Mouse (Mus musculus) neural tube, embryonic 11.5 days (tissue): ENCODE data around the gene Myo18a. TPM values are rescaled to one million over a fixed set of nuclear protein-coding genes. Genes with fewer than 3 reads are reported as not detected.

Experiments used
- ATAC-seq: fragments of 200-750 bp; cut with Nextera tagmentation; 2 replicates; pipeline ENCODE4 v1.8.0; 2017; ENCODE audit warnings: moderate number of reproducible peaks, mild to moderate bottlenecking, moderate TSS enrichment, moderate library complexity; ENCODE audit not compliant: insufficient read depth, low FRiP score, low TSS enrichment
- DNase-seq: peaks from one replicate; pipeline ENCODE4 v3.0.0-alpha.2; 2015; ENCODE audit warnings: low spot score
- H3K27ac ChIP-seq: fragments of 300-500 bp; sonication (generic); 2 replicates; pipeline ENCODE4 v1.5.1; 2014; ENCODE audit warnings: low read depth, mild to moderate bottlenecking, low read length
- H3K27me3 ChIP-seq: fragments of 300-500 bp; sonication (generic); 2 replicates; pipeline ENCODE4 v1.6.1; 2014; ENCODE audit warnings: mild to moderate bottlenecking, low read length, mixed read lengths; ENCODE audit not compliant: control insufficient read depth, insufficient read depth
- H3K36me3 ChIP-seq: fragments of 300-500 bp; sonication (generic); 2 replicates; pipeline ENCODE4 v1.6.1; 2014; ENCODE audit warnings: mild to moderate bottlenecking, low read length, moderate library complexity, mixed read lengths; ENCODE audit not compliant: control insufficient read depth, insufficient read depth
- H3K4me1 ChIP-seq: fragments of 300-500 bp; sonication (generic); 2 replicates; pipeline ENCODE4 v1.6.1; 2014; ENCODE audit warnings: low read length, mixed read lengths; ENCODE audit not compliant: control insufficient read depth, insufficient read depth
- H3K4me2 ChIP-seq: fragments of 300-500 bp; sonication (generic); 2 replicates; pipeline ENCODE4 v1.6.1; 2014; ENCODE audit warnings: low read depth, mild to moderate bottlenecking, moderate library complexity
- H3K4me3 ChIP-seq: fragments of 300-500 bp; sonication (generic); 2 replicates; pipeline ENCODE4 v1.5.1; 2014; ENCODE audit warnings: low read depth, low read length
- H3K9ac ChIP-seq: fragments of 300-500 bp; sonication (generic); 2 replicates; pipeline ENCODE4 v1.6.1; 2014; ENCODE audit warnings: mild to moderate bottlenecking, low read length
- H3K9me3 ChIP-seq: fragments of 300-500 bp; sonication (generic); 2 replicates; pipeline ENCODE4 v1.6.1; 2016; ENCODE audit warnings: low read length; ENCODE audit not compliant: control insufficient read depth
- WGBS: fragments of 180-500 bp; shearing (Covaris S2); extraction: QIAGEN DNeasy Blood & Tissue Kit; methylation state at CpG from one replicate; pipeline ENCODE4 v1.1.7; 2014; 5-methylcytosine and 5-hydroxymethylcytosine counted together
- polyA plus RNA-seq: library from polyadenylated mRNA; unstranded; fragments of >200 nt; fragmentation: Nextera tagmentation; extraction: Ambion mirVana; gene quantifications from 2 replicates; pipeline ENCODE4 v1.2.1, GENCODE M21; 2014

Myo18a gene
- polyA plus RNA-seq, 1 experiment from 2014 or later, result 31.3 TPM

DNA sequence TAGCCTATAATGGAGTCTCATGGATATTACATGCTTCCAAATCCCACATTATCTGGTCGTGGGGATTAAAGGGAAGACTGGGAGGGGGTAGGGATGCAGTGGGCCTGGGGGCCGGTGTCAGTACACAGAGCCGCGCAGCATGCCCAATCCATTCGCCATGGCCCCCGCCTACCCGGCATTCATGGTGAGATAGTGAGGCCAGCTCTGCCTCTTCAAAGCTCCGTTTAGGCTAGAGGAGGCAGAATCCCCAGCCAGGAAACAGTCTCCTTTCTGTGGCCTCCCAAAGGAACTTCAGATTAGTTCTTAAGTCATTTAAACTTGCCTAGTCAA is 122.2 kb downstream of the Myo18a start:
- H3K4me2 ChIP-seq, result no peak overlapping the region
- DNase-seq, result peak; percentile 81
- no peaks in the 10 kb centered on the region for H3K9me3 ChIP-seq
- ATAC-seq, result peak; percentile 83
- WGBS, result 21% methylated on average over 8 of the region's 8 CpGs
- peaks cover 35% of the 10 kb centered on the region for H3K27me3 ChIP-seq
- no peaks in the 10 kb centered on the region for H3K36me3 ChIP-seq
- peaks cover 34% of the 10 kb centered on the region for H3K4me1 ChIP-seq
- 0 out of 2 replicates have a peak overlapping the region, but pooled peaks have one; percentile 39 for H3K27ac ChIP-seq
- H3K9ac ChIP-seq, result no peak overlapping the region
- H3K4me3 ChIP-seq, result no peak overlapping the region

DNA sequence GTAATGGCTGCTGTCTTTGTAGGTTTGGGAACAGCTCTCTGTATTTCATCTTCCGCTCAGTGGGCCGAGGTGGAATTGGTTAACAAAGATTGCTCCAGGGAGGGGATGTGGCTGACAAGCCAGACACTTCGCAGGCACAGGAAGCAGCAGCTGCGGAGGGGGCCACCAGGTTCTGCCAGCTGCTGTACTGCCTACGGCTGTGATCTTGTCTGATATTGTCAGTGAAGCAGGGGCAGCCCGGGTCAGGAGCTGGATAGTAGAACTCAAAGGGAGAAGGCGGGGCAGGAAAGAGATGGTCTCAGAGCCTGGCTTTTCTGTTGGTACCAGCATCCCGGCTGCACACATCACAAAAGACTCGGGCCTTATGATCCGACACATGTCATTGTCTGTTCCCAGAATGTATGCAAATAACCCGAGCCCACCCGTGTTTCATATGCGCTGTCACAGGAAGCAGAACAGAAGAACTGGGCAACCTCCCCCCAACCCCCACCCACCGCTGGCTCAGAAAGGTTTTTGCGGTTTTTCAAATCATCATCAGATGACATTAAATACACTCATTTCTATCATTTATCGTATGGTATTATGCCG is 124.4 kb downstream of the Myo18a start:
- H3K27ac ChIP-seq, result peak overlapping the region; percentile 36; the same call in 1 of the 2 replicates
- H3K9ac ChIP-seq, result no peak overlapping the region
- peaks cover 36% of the 10 kb centered on the region for H3K4me1 ChIP-seq
- WGBS, result 42% methylated on average over 17 of the region's 17 CpGs
- H3K9me3 ChIP-seq, result no peaks in the 10 kb centered on the region
- no peak overlapping the region for H3K4me3 ChIP-seq
- H3K27me3 ChIP-seq, result peaks cover 28% of the 10 kb centered on the region
- no peak overlapping the region for H3K4me2 ChIP-seq
- ATAC-seq (no peak; the same call in 1 of the 2 replicates), DNase-seq (peak; percentile 62)
- no peaks in the 10 kb centered on the region for H3K36me3 ChIP-seq

DNA sequence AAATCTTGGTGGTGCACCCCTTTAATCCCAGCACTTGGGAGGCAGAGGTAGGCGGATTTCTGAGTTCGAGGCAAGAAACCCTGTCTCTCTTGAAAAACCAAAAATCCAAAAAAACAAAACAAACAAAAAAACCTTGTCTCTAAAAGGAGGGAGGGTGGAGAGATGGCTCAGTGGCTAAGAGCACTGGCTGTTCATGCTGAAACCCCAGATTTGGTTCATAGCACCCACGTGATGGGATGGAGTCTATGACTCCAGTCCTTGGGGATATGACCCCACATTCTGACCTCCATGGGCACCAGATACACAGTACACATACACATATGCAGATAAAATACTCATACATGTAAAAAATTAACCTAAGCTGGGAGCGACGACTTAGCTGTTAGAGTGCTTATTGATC is 125.8 kb downstream of the Myo18a start:
- H3K27me3 ChIP-seq, result peaks cover 18% of the 10 kb centered on the region; the same call in 1 of the 2 replicates
- no peak overlapping the region for H3K27ac ChIP-seq
- H3K36me3 ChIP-seq, result no peaks in the 10 kb centered on the region
- DNase-seq (no peak), ATAC-seq (no peak)
- H3K9me3 ChIP-seq, result no peaks in the 10 kb centered on the region
- H3K9ac ChIP-seq, result no peak overlapping the region
- no peak overlapping the region for H3K4me3 ChIP-seq
- 89% methylated on average over 5 of the region's 5 CpGs for WGBS
- no peak overlapping the region for H3K4me2 ChIP-seq
- H3K4me1 ChIP-seq, result peaks cover 48% of the 10 kb centered on the region

DNA sequence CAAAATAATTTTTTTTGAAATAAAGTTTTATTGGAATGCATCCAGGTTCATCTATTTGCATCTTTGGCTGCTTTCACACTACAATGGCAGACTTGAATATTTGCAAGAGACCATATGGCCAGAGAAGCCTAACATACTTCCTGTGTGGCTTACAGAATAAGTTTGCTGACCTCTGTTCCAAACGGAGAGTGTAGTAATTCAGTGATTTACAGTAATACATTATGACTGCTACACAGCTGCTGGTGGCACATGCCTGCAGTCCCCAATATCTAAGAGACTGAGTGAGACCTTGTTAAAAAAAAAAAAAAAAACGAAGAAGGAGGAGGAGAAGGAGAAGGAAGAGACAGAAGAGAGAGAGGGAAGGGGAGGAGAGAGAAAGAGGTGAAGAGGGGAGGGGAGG is 126.4 kb downstream of the Myo18a start:
- WGBS, result 43% methylated on average over 1 of the region's 2 CpGs
- Histone ChIP-seq H3K4me2 (no peak overlapping the region), H3K36me3 (no peaks in the 10 kb centered on the region), H3K9me3 (no peaks in the 10 kb centered on the region), H3K27ac (no peak overlapping the region), H3K27me3 (peaks cover 18% of the 10 kb centered on the region; the same call in 1 of the 2 replicates), H3K4me1 (peaks cover 48% of the 10 kb centered on the region), H3K9ac (no peak overlapping the region), H3K4me3 (no peak overlapping the region)
- DNase-seq, result no peak
- ATAC-seq, result no peak

DNA sequence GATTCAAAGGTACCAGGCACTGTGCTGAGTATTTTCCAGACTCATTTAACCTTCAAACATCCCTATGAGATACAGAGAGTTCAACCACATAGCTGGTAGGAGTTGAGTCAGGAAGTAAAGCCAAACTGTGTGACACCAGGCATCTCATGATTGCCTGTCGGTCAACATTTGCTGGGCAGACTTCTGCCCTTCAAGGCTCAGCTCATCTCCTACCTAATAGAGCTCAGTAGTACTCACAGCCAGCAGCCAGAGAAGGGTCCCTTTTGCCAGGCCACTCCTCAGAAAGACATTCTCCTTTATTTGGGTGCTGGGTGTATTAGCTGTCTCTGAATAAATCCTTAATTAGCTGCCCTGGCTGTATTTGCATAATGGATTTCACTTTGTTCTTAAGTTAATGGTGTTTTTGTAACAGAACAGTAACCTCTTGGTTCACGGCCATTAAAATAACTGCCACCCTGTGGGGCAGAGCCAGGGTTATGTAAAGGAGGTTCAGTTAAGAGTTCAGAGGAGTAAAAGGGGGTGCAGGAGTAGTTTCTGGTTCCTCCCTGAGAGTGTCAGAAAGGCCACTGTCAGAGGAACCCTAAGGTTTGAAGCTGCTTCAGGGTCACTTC is 127.7 kb downstream of the Myo18a start:
- peaks cover 36% of the 10 kb centered on the region for H3K4me1 ChIP-seq
- no peaks in the 10 kb centered on the region for H3K36me3 ChIP-seq
- ATAC-seq, result no peak
- WGBS, result 33% methylated on average over 2 of the region's 2 CpGs
- H3K9me3 ChIP-seq, result no peaks in the 10 kb centered on the region
- H3K27me3 ChIP-seq, result peaks cover 18% of the 10 kb centered on the region; the same call in 1 of the 2 replicates
- H3K9ac ChIP-seq, result no peak overlapping the region
- H3K4me2 ChIP-seq, result no peak overlapping the region
- H3K27ac ChIP-seq, result 0 out of 2 replicates have a peak overlapping the region, but pooled peaks have one; percentile 14
- H3K4me3 ChIP-seq, result no peak overlapping the region
- DNase-seq, result no peak

DNA sequence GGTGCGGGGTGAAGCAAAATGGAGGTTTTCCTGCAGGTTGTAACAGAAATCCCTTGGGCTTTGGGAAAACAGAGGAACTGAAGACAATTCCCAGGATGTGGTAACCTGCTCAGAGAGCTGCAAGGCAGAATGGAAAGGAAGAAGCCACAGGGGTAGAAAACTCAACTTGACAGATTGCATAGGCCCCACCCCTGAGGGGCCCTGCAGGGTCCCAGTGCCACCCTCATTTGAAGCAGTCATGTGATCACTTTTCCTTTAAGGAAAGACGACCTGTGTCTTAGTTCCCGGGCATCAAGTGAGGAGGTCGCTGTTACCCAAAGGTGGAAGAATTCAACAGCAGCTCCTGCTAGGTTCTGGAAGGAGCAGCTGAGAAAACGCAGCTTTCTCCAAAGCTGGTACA is 129.8 kb downstream of the Myo18a start:
- H3K4me2 ChIP-seq, result peak overlapping the region; percentile 30
- H3K9ac ChIP-seq, result peak overlapping the region; percentile 49; the same call in 1 of the 2 replicates
- DNase-seq, result peak; percentile 36
- no peak overlapping the region for H3K4me3 ChIP-seq
- H3K36me3 ChIP-seq, result no peaks in the 10 kb centered on the region
- H3K9me3 ChIP-seq, result no peaks in the 10 kb centered on the region
- H3K27ac ChIP-seq, result 0 out of 2 replicates have a peak overlapping the region, but pooled peaks have one; percentile 85
- peaks cover 22% of the 10 kb centered on the region for H3K4me1 ChIP-seq
- 10% methylated on average over 5 of the region's 5 CpGs for WGBS
- H3K27me3 ChIP-seq, result peaks cover 27% of the 10 kb centered on the region
- ATAC-seq, result no peak

DNA sequence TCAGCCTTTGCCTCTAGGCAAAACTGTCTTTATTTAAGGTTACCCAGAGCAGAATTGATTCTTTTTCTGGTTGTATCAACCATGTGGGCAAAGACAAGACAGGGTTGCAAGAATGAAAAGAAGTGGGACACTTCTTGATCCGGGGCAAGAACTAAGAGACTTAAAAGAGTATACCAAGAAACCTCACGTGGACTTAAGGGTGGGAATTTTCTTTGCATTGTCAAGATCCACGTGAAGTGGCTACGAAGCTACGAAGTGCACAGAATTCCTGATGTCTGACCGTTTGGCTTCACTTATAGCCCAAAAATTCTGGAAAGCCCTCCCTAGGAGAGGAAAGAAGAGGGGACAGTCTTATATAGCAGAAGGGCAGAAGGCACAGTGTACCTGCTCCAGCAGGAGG is 130.2 kb downstream of the Myo18a start:
- Histone ChIP-seq H3K9me3 (no peaks in the 10 kb centered on the region), H3K9ac (peak overlapping the region; percentile 49), H3K36me3 (no peaks in the 10 kb centered on the region), H3K4me1 (peaks cover 22% of the 10 kb centered on the region), H3K4me3 (peak overlapping the region; percentile 10; the same call in 1 of the 2 replicates), H3K4me2 (peak overlapping the region; percentile 30), H3K27me3 (peaks cover 27% of the 10 kb centered on the region), H3K27ac (peak overlapping the region; percentile 85)
- no peak for DNase-seq
- ATAC-seq, result no peak
- 25% methylated on average over 6 of the region's 6 CpGs for WGBS

DNA sequence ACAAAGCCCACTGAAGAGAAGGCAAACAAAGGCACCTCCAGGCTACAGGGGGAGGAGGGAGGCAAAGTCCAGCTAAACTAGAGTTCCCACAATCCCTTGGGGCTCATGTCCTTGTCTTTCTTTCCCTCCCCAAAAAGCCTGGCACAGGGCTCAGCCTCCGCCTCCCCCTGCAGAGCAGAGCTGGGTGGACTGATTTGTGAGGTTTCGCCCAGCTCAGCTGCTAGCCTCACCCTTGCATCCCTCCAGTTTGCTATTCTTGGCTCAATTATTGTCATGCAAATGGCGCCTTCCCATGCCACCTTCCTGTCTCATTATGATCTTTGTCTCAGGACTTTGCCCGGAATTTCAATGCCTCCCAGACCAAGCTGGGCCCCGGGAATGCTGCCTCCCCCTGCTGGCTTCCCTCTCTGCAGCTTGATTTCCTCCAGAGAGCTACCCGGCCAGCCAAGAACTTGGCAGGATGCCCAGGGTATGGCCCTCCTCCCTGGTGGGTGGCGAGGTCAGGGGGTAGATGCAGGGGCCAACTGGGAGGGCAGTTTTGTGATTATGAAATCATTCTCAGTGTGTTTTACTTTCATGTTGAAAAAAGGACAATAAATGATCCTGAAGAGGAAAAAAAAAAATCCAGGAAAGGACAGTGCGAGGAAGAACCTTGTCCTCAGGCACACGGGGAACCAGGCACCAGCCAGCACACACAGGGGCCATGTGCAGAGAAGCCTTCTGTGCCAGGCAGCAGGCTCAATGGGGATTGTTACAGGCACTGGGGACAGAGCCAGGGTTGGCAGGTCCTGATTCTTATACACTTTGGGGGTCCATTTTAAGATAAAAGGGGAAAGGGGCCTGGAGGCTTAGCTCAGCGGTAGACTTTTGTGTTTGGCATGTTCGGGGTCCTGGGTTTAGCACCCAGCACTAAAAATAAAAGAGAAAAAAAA is 131.0 kb downstream of the Myo18a start, which contains the start of gene Pipox:
TSS of gene Pipox (minus strand) at position 310 of the 932 bp plus-strand sequence.
- peak; percentile 86 for DNase-seq
- peak; percentile 82 for ATAC-seq
- H3K4me3 ChIP-seq, result peak within 1 kb of the TSS; percentile 10; the same call in 1 of the 2 replicates
- peaks cover 22% of the 10 kb centered on the region for H3K4me1 ChIP-seq
- H3K36me3 ChIP-seq, result no peaks in the 10 kb centered on the region
- no peaks in the 10 kb centered on the region for H3K9me3 ChIP-seq
- H3K9ac ChIP-seq, result peak within 1 kb of the TSS; percentile 49
- 18% methylated on average over 11 of the region's 11 CpGs for whole genome bisulfite sequencing
- H3K27me3 ChIP-seq, result peaks cover 26% of the 10 kb centered on the region
- peak within 1 kb of the TSS; percentile 30 for H3K4me2 ChIP-seq
- peak within 1 kb of the TSS; percentile 85 for H3K27ac ChIP-seq
